In the genomic region with DNA sequence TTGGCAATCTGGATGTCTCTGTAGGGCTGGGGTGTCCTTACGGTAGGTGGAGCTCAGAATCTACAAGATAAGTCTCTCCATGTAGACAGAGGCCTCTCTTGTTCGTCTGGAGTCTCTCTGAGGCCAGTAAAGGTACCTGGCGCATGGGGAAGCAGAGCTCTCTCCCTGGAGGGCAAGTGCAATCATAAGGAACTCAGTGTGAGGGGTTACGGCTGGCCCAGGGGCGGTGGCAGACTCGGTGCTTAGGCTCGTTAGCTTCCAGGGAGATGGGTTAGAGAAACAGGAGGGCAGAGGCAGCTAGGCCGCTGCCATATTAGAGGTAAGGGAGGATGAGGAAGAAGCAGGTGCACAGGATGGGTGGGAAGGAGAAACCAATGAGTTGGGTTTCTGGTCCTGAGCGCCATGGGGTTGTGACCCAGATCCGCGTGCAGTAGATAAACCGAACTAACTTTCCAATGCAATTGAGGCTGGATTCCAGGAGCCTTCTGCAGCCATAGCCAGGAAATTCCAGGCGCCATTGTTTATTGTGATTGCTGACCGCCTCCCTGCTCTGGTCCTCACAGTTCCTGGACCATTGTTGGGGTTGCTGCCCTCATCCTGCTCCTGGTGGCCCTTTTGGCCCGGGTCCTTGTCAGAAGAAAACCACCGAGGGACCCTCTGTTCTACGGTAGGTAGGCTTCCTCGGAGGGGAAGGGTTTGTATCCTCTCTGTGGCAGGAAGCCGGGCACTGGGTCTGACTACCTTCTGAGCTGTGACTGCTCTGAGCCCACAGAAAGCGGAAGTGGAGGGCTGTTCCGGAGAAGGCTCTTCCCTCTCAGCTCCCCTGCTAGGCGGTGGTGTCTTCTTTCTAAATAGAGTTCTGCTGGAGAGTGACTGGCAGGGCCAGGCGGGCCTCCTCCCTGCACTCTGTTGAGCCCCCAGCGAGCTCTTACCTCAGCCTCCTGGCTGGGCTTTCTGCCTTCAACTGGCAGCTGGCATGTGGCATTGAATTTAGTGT, we compare ENCODE assay signal across 8 mouse cellular contexts. TPM values are rescaled to one million over a fixed set of nuclear protein-coding genes. Genes with fewer than 3 reads are reported as not detected.
A peak's percentile ranks its signal among the peaks of the same experiment; 100 is the strongest.
DNase-seq lines count a peak whose midpoint lies in the region; ATAC-seq and TF ChIP-seq lines count a peak whose summit lies in the region.

No protein-coding gene starts in this region.

- no peak overlapping the region for H3K9ac ChIP-seq in stomach, embryonic 15.5 days
- no peak overlapping the region for H3K9ac ChIP-seq in stomach, postnatal 0 days (ENCODE audit: low read length)
- H3K9ac ChIP-seq in liver, adult 2 months (ENCODE audit: low read depth, low read length): peak overlapping the region; percentile 29; the same call in 1 of the 2 replicates
- H3K9ac ChIP-seq in midbrain, embryonic 15.5 days: no peak overlapping the region

- H3K4me3 ChIP-seq in stomach, embryonic 15.5 days (replicated peaks): no peak overlapping the region
- no peak overlapping the region for H3K4me3 ChIP-seq in stomach, postnatal 0 days (ENCODE audit: low read depth, low read length)
- no peak overlapping the region for H3K4me3 ChIP-seq in liver, adult 2 months (ENCODE audit: insufficient read depth, low read depth, low read length)
- no peak overlapping the region for H3K4me3 ChIP-seq in midbrain, embryonic 15.5 days

- no peaks in the 10 kb centered on the region for H3K79me2 ChIP-seq in liver, adult 2 months (ENCODE audit: control insufficient read depth, insufficient read depth, low read length)

- peaks cover 13% of the 10 kb centered on the region; the same call in 1 of the 2 replicates for H3K4me1 ChIP-seq in stomach, embryonic 15.5 days
- no peaks in the 10 kb centered on the region for H3K4me1 ChIP-seq in stomach, postnatal 0 days (replicated peaks; ENCODE audit: control insufficient read depth, insufficient read depth)
- H3K4me1 ChIP-seq in liver, adult 2 months (ENCODE audit: control insufficient read depth, insufficient read depth, low read length): no peaks in the 10 kb centered on the region
- H3K4me1 ChIP-seq in midbrain, embryonic 15.5 days: peaks cover 16% of the 10 kb centered on the region

- H3K27me3 ChIP-seq in stomach, embryonic 15.5 days (replicated peaks): peaks cover 32% of the 10 kb centered on the region
- H3K27me3 ChIP-seq in stomach, postnatal 0 days (ENCODE audit: control insufficient read depth, insufficient read depth, low read length): no peaks in the 10 kb centered on the region
- peaks cover 6% of the 10 kb centered on the region; the same call in 1 of the 2 replicates for H3K27me3 ChIP-seq in liver, adult 2 months (ENCODE audit: control insufficient read depth, insufficient read depth, low read length)
- peaks cover 7% of the 10 kb centered on the region for H3K27me3 ChIP-seq in midbrain, embryonic 15.5 days (replicated peaks)

- H3K4me2 ChIP-seq in stomach, embryonic 15.5 days: no peak overlapping the region; the same call in 1 of the 2 replicates
- no peak overlapping the region for H3K4me2 ChIP-seq in stomach, postnatal 0 days (replicated peaks; ENCODE audit: low read depth)
- no peak overlapping the region for H3K4me2 ChIP-seq in midbrain, embryonic 15.5 days

- H3K27ac ChIP-seq in stomach, embryonic 15.5 days: 0 out of 2 replicates have a peak overlapping the region, but pooled peaks have one; percentile 21
- no peak overlapping the region for H3K27ac ChIP-seq in stomach, postnatal 0 days (replicated peaks)
- H3K27ac ChIP-seq in liver, adult 2 months (replicated peaks; ENCODE audit: insufficient read depth, low read depth, low read length): peak overlapping the region; percentile 27
- no peak overlapping the region for H3K27ac ChIP-seq in midbrain, embryonic 15.5 days

- no peak for TF ChIP-seq POLR2A in liver, adult 2 months (IDR thresholded peaks at IDR 0.05; ENCODE audit: extremely low read depth, insufficient read depth, low read length)

- no peaks in the 10 kb centered on the region for H3K9me3 ChIP-seq in stomach, embryonic 15.5 days
- no peaks in the 10 kb centered on the region for H3K9me3 ChIP-seq in stomach, postnatal 0 days (ENCODE audit: control insufficient read depth, low read length)
- no peaks in the 10 kb centered on the region for H3K9me3 ChIP-seq in midbrain, embryonic 15.5 days

- 69% methylated on average over 24 of the region's 24 CpGs for WGBS in stomach, embryonic 15.5 days
- 74% methylated on average over 24 of the region's 24 CpGs for WGBS in stomach, postnatal 0 days
- 68% methylated on average over 24 of the region's 24 CpGs for WGBS in liver, adult 2 months
- WGBS in midbrain, embryonic 15.5 days: 72% methylated on average over 24 of the region's 24 CpGs

- no peak for ATAC-seq in stomach, embryonic 15.5 days (ENCODE audit: insufficient read depth, low FRiP score, low read depth)
- no peak for ATAC-seq in stomach, postnatal 0 days (ENCODE audit: low FRiP score, low TSS enrichment)
- ATAC-seq in neutrophil, adult 5-6 weeks (ENCODE audit: extremely low read depth, insufficient number of reproducible peaks, low FRiP score, poor library complexity, severe bottlenecking): peak; percentile 72
- no peak for ATAC-seq in midbrain, embryonic 15.5 days (replicated peaks)

- no peak for TF ChIP-seq CTCF in stomach, postnatal 0 days (IDR thresholded peaks at IDR 0.05; ENCODE audit: low read depth)
- TF ChIP-seq CTCF in liver, adult 2 months (IDR thresholded peaks at IDR 0.05; ENCODE audit: low read depth, low read length): no peak

- no peak for DNase-seq in stomach, postnatal 0 days (ENCODE audit: low spot score)
- peak; percentile 57 for DNase-seq in heart, adult 8-10 months (ENCODE audit: low spot score)
- DNase-seq in liver, adult 2 months (ENCODE audit: extremely low read depth, low read depth, low spot score): peak; percentile 21
- no peak for DNase-seq in urinary bladder, postnatal 36 days (ENCODE audit: low spot score in 2 of 2)
- DNase-seq in ovary, postnatal 14 days (ENCODE audit: low spot score): no peak

- H3K36me3 ChIP-seq in stomach, embryonic 15.5 days: no peaks in the 10 kb centered on the region
- H3K36me3 ChIP-seq in stomach, postnatal 0 days (ENCODE audit: control insufficient read depth, insufficient read depth, low read length): no peaks in the 10 kb centered on the region
- no peaks in the 10 kb centered on the region for H3K36me3 ChIP-seq in liver, adult 2 months (ENCODE audit: control insufficient read depth, insufficient read depth, low read length)
- H3K36me3 ChIP-seq in midbrain, embryonic 15.5 days (replicated peaks): no peaks in the 10 kb centered on the region

- TF ChIP-seq EP300 in stomach, postnatal 0 days (optimal IDR thresholded peaks at IDR 0.05): no peak

RNA-seq across cellular contexts. Expression of gene Tm6sf1, which starts 4.1 kb away (rescaled TPM):
- polyA plus RNA-seq in stomach, embryonic 15.5 days (2015; fragmentation: Nextera tagmentation; extraction: Ambion mirVana): 11.1 and 15.2 TPM in 2 replicates
- 5.2 and 5.5 TPM in 2 replicates for polyA plus RNA-seq in stomach, postnatal 0 days (2015; fragmentation: Nextera tagmentation; extraction: Ambion mirVana)
- 10 to 100 TPM in 1 of 4 experiments, 1 to 10 TPM in 3; 8.0 to 10.9 (median 8.8) TPM for total RNA-seq in heart, adult 8-10 months (2022)
- total RNA-seq in liver, adult 2 months (2014; rRNA removed): 4.7 and 6.2 TPM in 2 replicates
- 3.3 and 4.9 TPM in 2 replicates for polyA plus RNA-seq in liver, adult 2 months (2012; rRNA removed)
- total RNA-seq in neutrophil, adult 5-6 weeks (2017): 147 and 181 TPM in 2 replicates
- polyA plus RNA-seq in midbrain, embryonic 15.5 days (2015; fragmentation: Nextera tagmentation; extraction: Ambion mirVana): 10.2 and 10.9 TPM in 2 replicates

RNA-seq across cellular contexts. Expression of gene Gm10160, which starts 7.3 kb away (rescaled TPM):
- not detected in 2 replicates for polyA plus RNA-seq in stomach, embryonic 15.5 days (2015; fragmentation: Nextera tagmentation; extraction: Ambion mirVana)
- not detected in 2 replicates for polyA plus RNA-seq in stomach, postnatal 0 days (2015; fragmentation: Nextera tagmentation; extraction: Ambion mirVana)
- not detected for total RNA-seq in heart, adult 8-10 months (2022)
- total RNA-seq in liver, adult 2 months (2014; rRNA removed): not detected in 2 replicates
- not detected in 2 replicates for polyA plus RNA-seq in liver, adult 2 months (2012; rRNA removed)
- not detected in 2 replicates for total RNA-seq in neutrophil, adult 5-6 weeks (2017)
- not detected in 2 replicates for polyA plus RNA-seq in midbrain, embryonic 15.5 days (2015; fragmentation: Nextera tagmentation; extraction: Ambion mirVana)

RNA-seq across cellular contexts. Expression of gene Btbd1, which starts 33.7 kb away (rescaled TPM):
- 58.2 and 67.0 TPM in 2 replicates for polyA plus RNA-seq in stomach, embryonic 15.5 days (2015; fragmentation: Nextera tagmentation; extraction: Ambion mirVana)
- polyA plus RNA-seq in stomach, postnatal 0 days (2015; fragmentation: Nextera tagmentation; extraction: Ambion mirVana): 37.9 and 40.6 TPM in 2 replicates
- total RNA-seq in heart, adult 8-10 months (2022): 100 to 1,000 TPM; 134 to 162 (median 154) TPM
- total RNA-seq in liver, adult 2 months (2014; rRNA removed): 29.9 and 31.7 TPM in 2 replicates
- 12.5 and 13.3 TPM in 2 replicates for polyA plus RNA-seq in liver, adult 2 months (2012; rRNA removed)
- 115 and 116 TPM in 2 replicates for total RNA-seq in neutrophil, adult 5-6 weeks (2017)
- 94.4 and 95.1 TPM in 2 replicates for polyA plus RNA-seq in midbrain, embryonic 15.5 days (2015; fragmentation: Nextera tagmentation; extraction: Ambion mirVana)

Comparison
In these comparisons a context has a peak if more than half of its experiments do, and no peak if none do; other contexts are left out.
1. H3K27ac ChIP-seq: peak in stomach, embryonic 15.5 days (single experiment) and liver, adult 2 months (single experiment); none in stomach, postnatal 0 days (single experiment) and midbrain, embryonic 15.5 days (single experiment).
2. DNase-seq: peak in heart, adult 8-10 months (single experiment) and liver, adult 2 months (single experiment); none in stomach, postnatal 0 days (single experiment), urinary bladder, postnatal 36 days (0 of 2) and ovary, postnatal 14 days (single experiment).